Mouse (Mus musculus): ENCODE data around the gene Akr1c20. TPM values are rescaled to one million over a fixed set of nuclear protein-coding genes. Genes with fewer than 3 reads are reported as not detected.

Akr1c20 gene
- total RNA-seq (2023) = not detected

DNA sequence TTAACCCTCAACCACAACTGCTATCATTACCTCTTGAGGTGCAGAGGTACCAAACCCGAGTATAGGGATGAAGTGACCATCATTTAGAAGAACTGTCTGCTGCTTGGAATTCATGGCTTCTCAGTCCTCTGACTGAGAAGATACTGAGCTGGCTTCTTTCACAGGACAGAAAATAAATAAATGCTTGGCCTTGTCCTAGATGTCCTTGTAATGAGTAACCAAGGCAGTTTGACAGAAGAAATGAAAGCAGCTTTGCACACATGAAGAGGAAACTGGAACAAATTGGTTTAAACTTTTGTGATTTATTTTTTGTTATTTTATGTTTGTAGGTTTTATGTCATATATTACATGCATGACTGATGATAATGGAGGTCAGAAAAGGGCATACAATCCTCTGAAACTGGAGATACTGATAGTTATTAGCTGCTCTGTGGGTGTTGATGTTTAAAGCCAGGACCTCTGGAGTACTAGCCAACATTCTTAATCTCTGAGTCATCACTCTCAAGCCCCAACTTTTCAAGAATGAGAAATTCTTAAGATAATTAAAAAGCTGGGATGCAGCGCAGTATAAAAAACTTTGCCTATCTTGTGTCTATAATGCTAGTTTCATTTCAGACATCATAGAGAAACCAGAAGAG is at the start of gene Akr1c20:
Akr1c20 (minus strand) TSS at position 145 of the 638 bp plus-strand sequence.

Other genes starting within 250 kb of the Akr1c20 start
- not detected for gene Akr1c12, start 243.9 kb downstream of the Akr1c20 start, total RNA-seq (2023)
- not detected for gene Akr1c6, start 89.0 kb downstream of the Akr1c20 start, total RNA-seq (2023)
- not detected for gene Akr1c21, start 50.7 kb upstream of the Akr1c20 start, total RNA-seq (2023)
- gene Akr1e1, start 85.8 kb upstream of the Akr1c20 start, total RNA-seq (2023) = 2.9 TPM

Data from CD8-positive naive resting alpha-beta T cell, adult 57 days (primary cell).